Mouse (Mus musculus): ENCODE measurements around the gene AA792892. TPM values are rescaled to one million over a fixed set of nuclear protein-coding genes. Genes with fewer than 3 reads are reported as not detected.
"Not testable (repeated sequence)": the region's sequence is repeated elsewhere in the genome, so short reads cannot be mapped to it uniquely, and the experiment has no call there.

AA792892 gene
- not detected in 2 replicates for polyA plus RNA-seq (2016; fragmentation: Nextera tagmentation; extraction: Ambion mirVana)

DNA sequence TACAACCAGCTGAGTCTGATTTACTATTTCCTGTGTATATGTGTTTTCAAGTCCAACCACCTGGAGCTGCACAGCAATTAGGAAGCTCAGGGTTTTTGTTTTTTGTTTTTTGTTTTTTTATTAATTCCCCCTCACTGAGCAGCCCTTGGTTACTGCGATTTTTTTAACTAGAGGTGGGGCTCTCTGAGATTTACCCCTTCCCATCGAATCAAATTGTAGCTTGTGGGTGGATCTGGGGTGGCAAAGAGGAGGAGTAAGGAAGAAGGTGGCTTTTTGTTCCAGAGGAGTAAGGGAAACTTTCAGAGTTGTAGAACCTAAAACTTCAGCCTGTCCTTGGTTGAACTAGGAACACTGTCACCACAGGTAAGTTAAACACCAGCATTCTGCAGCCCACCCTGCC is at the start of gene AA792892:
Gene AA792892, plus strand, starts transcription at position 301 of the 400 bp plus-strand sequence.
- not testable (repeated sequence) for ATAC-seq (ENCODE audit: low FRiP score); H3K27me3 ChIP-seq; H3K27ac ChIP-seq; H3K4me1 ChIP-seq; H3K4me3 ChIP-seq (replicated peaks); H3K36me3 ChIP-seq (replicated peaks); H3K4me2 ChIP-seq; H3K9ac ChIP-seq; H3K9me3 ChIP-seq
- no CpG with 5 or more reads among the region's 2 CpGs for WGBS

DNA sequence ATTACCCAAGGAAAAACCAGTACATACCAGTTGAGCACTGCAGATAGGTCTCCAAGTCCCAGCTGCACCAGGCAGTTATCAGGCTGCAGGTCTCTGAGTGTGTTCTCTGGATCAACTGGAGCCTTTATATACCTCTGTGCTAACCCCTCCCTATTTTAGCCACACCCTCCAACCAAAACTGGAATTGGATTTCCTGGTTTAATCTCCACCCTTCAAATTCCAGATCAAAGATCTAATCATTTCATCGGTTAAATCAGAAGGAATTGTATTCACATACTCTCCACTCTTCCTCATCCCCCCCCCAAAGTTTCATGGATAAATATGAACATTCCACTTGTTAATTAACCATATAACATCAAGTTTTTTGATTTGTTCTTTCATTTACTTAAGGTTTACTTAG is 32.9 kb upstream of the AA792892 start, which contains the start of gene A430089I19Rik:
Gene A430089I19Rik, minus strand, starts transcription at position 101 of the 400 bp plus-strand sequence.
- H3K4me3 ChIP-seq (replicated peaks); H3K4me1 ChIP-seq; H3K27ac ChIP-seq; H3K4me2 ChIP-seq; ATAC-seq (ENCODE audit: low FRiP score); H3K36me3 ChIP-seq (replicated peaks); H3K27me3 ChIP-seq; H3K9ac ChIP-seq; H3K9me3 ChIP-seq: not testable (repeated sequence)
- 96% methylated on average over 1 of the region's 1 CpGs for WGBS

DNA sequence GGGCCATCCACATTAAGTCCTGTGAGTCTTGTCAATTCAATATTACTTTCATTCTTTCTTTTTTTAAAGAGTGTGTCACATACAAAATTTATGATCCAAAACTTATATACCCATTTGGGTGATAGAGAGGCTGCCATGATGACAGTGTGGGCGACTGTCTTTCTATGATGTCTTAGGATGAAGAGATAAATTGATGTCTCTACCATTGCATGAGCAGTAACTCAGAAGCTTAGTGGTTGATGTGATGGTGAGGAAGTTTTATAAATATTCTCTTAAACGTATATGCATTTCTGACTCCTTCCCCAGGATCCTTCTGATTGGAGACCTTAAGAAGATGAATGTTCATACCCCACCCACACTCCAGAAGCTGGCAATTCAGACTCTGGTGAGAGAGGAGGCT is 25.4 kb upstream of the AA792892 start, which contains the start of gene Gm6502:
Gene Gm6502, plus strand, starts transcription at position 301 of the 400 bp plus-strand sequence.
- no CpG with 5 or more reads among the region's 2 CpGs for WGBS
- not testable (repeated sequence) for H3K4me2 ChIP-seq; H3K4me1 ChIP-seq; ATAC-seq (ENCODE audit: low FRiP score); H3K9ac ChIP-seq; H3K9me3 ChIP-seq; H3K27me3 ChIP-seq; H3K27ac ChIP-seq; H3K4me3 ChIP-seq (replicated peaks); H3K36me3 ChIP-seq (replicated peaks)

Other genes starting within 250 kb of the AA792892 start
- gene Gm3106, start 121.7 kb upstream of the AA792892 start, polyA plus RNA-seq (2016; fragmentation: Nextera tagmentation; extraction: Ambion mirVana): not detected in 2 replicates
- gene A430089I19Rik, start 33.0 kb upstream of the AA792892 start, polyA plus RNA-seq (2016; fragmentation: Nextera tagmentation; extraction: Ambion mirVana): not detected in 2 replicates
- not detected in 2 replicates for gene Gm6502, start 25.3 kb upstream of the AA792892 start, polyA plus RNA-seq (2016; fragmentation: Nextera tagmentation; extraction: Ambion mirVana)
- not detected in 2 replicates for gene Gm7682, start 106.0 kb downstream of the AA792892 start, polyA plus RNA-seq (2016; fragmentation: Nextera tagmentation; extraction: Ambion mirVana)
- not detected in 2 replicates for gene Gm3139, start 186.5 kb downstream of the AA792892 start, polyA plus RNA-seq (2016; fragmentation: Nextera tagmentation; extraction: Ambion mirVana)